Mouse (Mus musculus) layer of hippocampus, adult 18-20 months (tissue): Measurements from ENCODE around the gene Fcrl1. TPM values are rescaled to one million over a fixed set of nuclear protein-coding genes. Genes with fewer than 3 reads are reported as not detected.

Experiments
- DNase-seq, 2 experiments: peaks; one replicate each; pipeline ENCODE4 v3.0.0; 2022; ENCODE audit warnings: low spot score in 2 of 2
- total RNA-seq, 2 experiments: library from RNA; stranded (reverse); gene quantifications; 2 replicates each; pipeline ENCODE4 v1.2.3; 2021

The Fcrl1 gene
- total RNA-seq, 2 experiments from 2014 or later, result 0.17 to 0.41 TPM

DNA sequence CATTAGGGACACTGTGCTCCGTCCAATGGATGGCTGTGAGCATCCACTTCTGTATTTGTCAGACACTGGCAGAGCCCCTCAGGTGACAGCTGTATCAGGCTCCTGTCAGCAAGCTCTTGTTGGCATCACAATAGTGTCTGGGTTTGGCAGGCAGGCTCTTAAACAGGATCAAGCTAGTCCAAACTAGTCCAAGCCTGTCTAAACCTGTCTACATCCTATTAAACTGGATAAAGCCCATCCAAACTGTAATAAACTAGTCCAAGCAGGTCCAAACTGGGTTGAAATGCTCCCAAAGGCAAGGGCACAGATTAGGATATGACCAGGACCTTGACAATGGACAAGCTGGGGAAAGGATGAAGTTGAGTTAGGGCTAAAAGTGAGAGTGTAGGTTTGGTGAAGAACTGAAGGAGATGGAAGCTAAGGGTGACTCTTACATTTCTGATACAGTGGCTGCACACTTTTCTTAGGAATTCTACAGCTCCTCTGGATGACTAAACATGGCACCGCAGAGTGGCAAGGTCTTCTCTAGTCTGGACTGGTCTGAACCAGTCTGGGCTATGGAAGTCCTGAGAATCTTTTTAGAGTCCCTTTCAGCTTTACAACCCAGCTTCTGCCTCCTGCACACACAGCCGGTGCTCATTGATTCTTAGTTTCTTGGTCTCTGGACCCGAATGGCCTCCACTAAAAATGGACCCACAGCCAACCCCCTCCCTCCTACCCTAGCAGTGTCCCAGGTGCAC, 33.2 kb downstream of the Fcrl1 start:
- DNase-seq, result no peak

GRCm38 (mm10) chr3:87410605-87411004, 34.4 kb downstream of the Fcrl1 start:
- DNase-seq, result no peak

DNA sequence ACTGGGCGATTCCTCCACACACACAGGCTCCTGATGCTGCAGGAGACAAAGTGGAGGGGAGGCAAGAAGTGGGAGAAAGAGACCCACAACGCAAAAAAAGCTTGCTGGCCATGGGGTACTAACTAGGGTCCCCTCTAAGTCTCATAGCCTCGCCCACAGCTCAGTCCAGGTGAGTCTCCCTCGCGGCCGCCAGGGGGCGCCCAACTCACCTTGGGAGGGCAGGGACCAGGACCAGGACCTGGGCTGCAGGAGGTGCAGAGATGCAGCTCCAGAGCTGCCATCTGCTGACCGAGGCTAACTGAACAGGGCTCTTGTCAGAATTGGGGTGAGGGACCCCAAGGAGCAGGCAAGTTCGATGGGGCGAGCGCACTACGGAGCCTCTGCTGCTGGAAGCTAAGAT, 35.0 kb downstream of the Fcrl1 start:
- no peak for DNase-seq

DNA sequence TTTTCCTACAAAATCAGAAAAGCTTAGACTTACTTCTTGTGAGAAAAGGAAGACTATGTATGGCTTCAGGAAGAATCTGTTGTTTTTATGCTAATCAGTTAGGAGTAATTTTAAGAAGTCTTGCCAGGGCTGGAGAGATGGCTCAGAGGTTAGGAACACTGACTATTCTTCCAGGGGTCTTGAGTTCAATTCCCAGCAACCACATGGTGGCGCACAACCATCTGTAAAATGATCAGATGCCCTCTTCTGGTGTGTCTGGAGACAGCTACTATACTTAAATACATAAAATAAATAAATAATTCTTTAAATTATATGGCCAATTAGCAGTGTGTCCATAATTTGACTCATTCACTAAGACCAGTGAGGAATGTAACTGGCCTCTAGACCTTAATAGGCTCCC, 44.5 kb downstream of the Fcrl1 start:
- DNase-seq, result no peak

GRCm38 (mm10) chr3:87422386-87422910, 46.3 kb downstream of the Fcrl1 start:
- no peak for DNase-seq

- DNase-seq, result no peak
Observed at GRCm38 (mm10) chr3:87435479-87435878, 59.3 kb downstream of the Fcrl1 start, which contains the start of gene Fcrl5. Gene Fcrl5 (plus strand): TSS chr3:87435773.

GRCm38 (mm10) chr3:87440586-87440985, 64.4 kb downstream of the Fcrl1 start:
- DNase-seq, result no peak

GRCm38 (mm10) chr3:87443968-87444367, 67.8 kb downstream of the Fcrl1 start:
- no peak for DNase-seq

Other genes starting within 250 kb of the Fcrl1 start
- 1 to 10 TPM; 2.6 to 3.5 TPM for gene Kirrel, start 201.6 kb upstream of the Fcrl1 start, total RNA-seq
- 10 to 100 TPM; 21.6 to 24.7 TPM for gene Fcrls, start 112.6 kb upstream of the Fcrl1 start, total RNA-seq
- not detected for gene Cd5l, start 18.5 kb upstream of the Fcrl1 start, total RNA-seq
- gene Fcrl5, start 59.4 kb downstream of the Fcrl1 start, total RNA-seq, result not detected
- 10 to 100 TPM; 25.1 to 25.8 TPM for gene Etv3, start 149.0 kb downstream of the Fcrl1 start, total RNA-seq
- gene Arhgef11, start 241.2 kb downstream of the Fcrl1 start, total RNA-seq, result 10 to 100 TPM; 59.9 to 60.5 TPM